Mouse (Mus musculus): ENCODE measurements at regions not wholly inside any gene's neighbourhood (a gene's known extent, or its start where the extent isn't known, plus 50 kb on each side); places are given as distances from the start of the nearest gene placed in this dataset.

GRCm38 (mm10) chr3:137728689-137729088 is 57.4 kb downstream of the Gm21962 start:
- no peak for DNase-seq (ENCODE audit: low spot score)

- DNase-seq (ENCODE audit: low spot score), result no peak
Observed at GRCm38 (mm10) chr3:137729421-137729820, 58.1 kb downstream of the Gm21962 start.

GRCm38 (mm10) chr3:137737222-137737800 is 66.0 kb downstream of the Gm21962 start:
- no peak for DNase-seq (ENCODE audit: low spot score)

GRCm38 (mm10) chr3:137741528-137741927 is 70.2 kb downstream of the Gm21962 start:
- no peak for DNase-seq (ENCODE audit: low spot score)

GRCm38 (mm10) chr3:137742119-137742518 is 70.8 kb downstream of the Gm21962 start:
- DNase-seq (ENCODE audit: low spot score), result no peak

- no peak for DNase-seq (ENCODE audit: low spot score)
Observed at GRCm38 (mm10) chr3:137751732-137752260, 80.5 kb downstream of the Gm21962 start.

- DNase-seq (ENCODE audit: low spot score), result peak; percentile 81
Observed at GRCm38 (mm10) chr3:137752447-137753256, 81.3 kb downstream of the Gm21962 start.

GRCm38 (mm10) chr3:137753257-137753654 is 81.9 kb downstream of the Gm21962 start:
- DNase-seq (ENCODE audit: low spot score), result no peak

- no peak for DNase-seq (ENCODE audit: low spot score)
Observed at GRCm38 (mm10) chr3:137755391-137755790, 84.1 kb downstream of the Gm21962 start.

GRCm38 (mm10) chr3:137762213-137762884 is 91.0 kb downstream of the Gm21962 start:
- DNase-seq (ENCODE audit: low spot score), result no peak

- no peak for DNase-seq (ENCODE audit: low spot score)
Observed at GRCm38 (mm10) chr3:137763406-137763805, 92.1 kb downstream of the Gm21962 start.

GRCm38 (mm10) chr3:137768627-137769026 is 95.7 kb upstream of the H2afz start:
- no peak for DNase-seq (ENCODE audit: low spot score)

GRCm38 (mm10) chr3:137775076-137775849 is 89.0 kb upstream of the H2afz start:
- DNase-seq (ENCODE audit: low spot score), result no peak

- DNase-seq (ENCODE audit: low spot score), result no peak
Observed at GRCm38 (mm10) chr3:137778113-137778512, 86.2 kb upstream of the H2afz start.

GRCm38 (mm10) chr3:137780029-137780428 is 84.3 kb upstream of the H2afz start:
- DNase-seq (ENCODE audit: low spot score), result no peak

- no peak for DNase-seq (ENCODE audit: low spot score)
Observed at GRCm38 (mm10) chr3:137782836-137783235, 81.5 kb upstream of the H2afz start.

- DNase-seq (ENCODE audit: low spot score), result no peak
Observed at GRCm38 (mm10) chr3:137783937-137784911, 80.1 kb upstream of the H2afz start.

GRCm38 (mm10) chr3:137785224-137785623 is 79.1 kb upstream of the H2afz start:
- no peak for DNase-seq (ENCODE audit: low spot score)

- DNase-seq (ENCODE audit: low spot score), result no peak
Observed at GRCm38 (mm10) chr3:137785871-137786270, 78.4 kb upstream of the H2afz start.

GRCm38 (mm10) chr3:137789671-137790070 is 74.6 kb upstream of the H2afz start:
- no peak for DNase-seq (ENCODE audit: low spot score)

GRCm38 (mm10) chr3:137790340-137790739 is 73.9 kb upstream of the H2afz start:
- no peak for DNase-seq (ENCODE audit: low spot score)

Data from ovary, postnatal 36 days (tissue).